Mouse (Mus musculus) midbrain, embryonic 11.5 days (tissue): ENCODE data around the gene Acad11. TPM values are rescaled to one million over a fixed set of nuclear protein-coding genes. Genes with fewer than 3 reads are reported as not detected.

ENCODE experiments used
- ATAC-seq: fragments of 200-750 bp; cut with Nextera tagmentation; 2 replicates; pipeline ENCODE4 v1.8.0; 2017; ENCODE audit warnings: moderate TSS enrichment, moderate library complexity; ENCODE audit not compliant: low FRiP score
- DNase-seq: peaks from one replicate; pipeline ENCODE4 v3.0.0; 2015; ENCODE audit warnings: low spot score; ENCODE audit errors: missing footprints
- H3K27ac ChIP-seq: fragments of 300-500 bp; sonication (generic); 2 replicates; pipeline ENCODE4 v1.5.1; 2014; ENCODE audit warnings: low read depth, low read length
- H3K27me3 ChIP-seq: fragments of 300-500 bp; sonication (generic); 2 replicates; pipeline ENCODE4 v1.6.1; 2014; ENCODE audit warnings: mild to moderate bottlenecking, low read length, moderate library complexity, mixed read lengths; ENCODE audit not compliant: control insufficient read depth, insufficient read depth
- H3K36me3 ChIP-seq: fragments of 300-500 bp; sonication (generic); 2 replicates; pipeline ENCODE4 v1.6.1; 2014; ENCODE audit warnings: mild to moderate bottlenecking, low read length, moderate library complexity, mixed read lengths; ENCODE audit not compliant: control insufficient read depth, insufficient read depth
- H3K4me1 ChIP-seq: fragments of 300-500 bp; sonication (generic); 2 replicates; pipeline ENCODE4 v1.6.1; 2014; ENCODE audit warnings: low read length; ENCODE audit not compliant: control insufficient read depth, insufficient read depth
- H3K4me2 ChIP-seq: fragments of 300-500 bp; sonication (generic); 2 replicates; pipeline ENCODE4 v1.6.1; 2014; ENCODE audit warnings: mild to moderate bottlenecking, moderate library complexity
- H3K4me3 ChIP-seq: fragments of 300-500 bp; sonication (generic); 2 replicates; pipeline ENCODE4 v1.5.1; 2014; ENCODE audit warnings: low read depth, low read length
- H3K9ac ChIP-seq: fragments of 300-500 bp; sonication (generic); 2 replicates; pipeline ENCODE4 v1.6.1; 2014; ENCODE audit warnings: low read length
- H3K9me3 ChIP-seq: fragments of 300-500 bp; sonication (generic); 2 replicates; pipeline ENCODE4 v1.6.1; 2016; ENCODE audit warnings: low read length; ENCODE audit not compliant: control insufficient read depth
- WGBS: fragments of 180-500 bp; shearing (Covaris S2); extraction: QIAGEN DNeasy Blood & Tissue Kit; methylation state at CpG from one replicate; pipeline ENCODE4 v1.1.7; 2014; 5-methylcytosine and 5-hydroxymethylcytosine counted together
- polyA plus RNA-seq: library from polyadenylated mRNA; unstranded; fragments of >200 nt; fragmentation: Nextera tagmentation; extraction: Ambion mirVana; gene quantifications from 2 replicates; pipeline ENCODE4 v1.2.1, GENCODE M21; 2014

Acad11 gene
- polyA plus RNA-seq, 1 experiment from 2014 or later = 7.8 TPM

GRCm38 (mm10) chr9:104171651-104172050 lies 108.5 kb downstream of the Acad11 start:
- DNase-seq (no peak), ATAC-seq (no peak)
- no peak overlapping the region for H3K27ac ChIP-seq
- H3K9ac ChIP-seq = no peak overlapping the region
- WGBS = 91% methylated on average over 6 of the region's 6 CpGs
- no peak overlapping the region for H3K4me2 ChIP-seq
- H3K9me3 ChIP-seq = no peaks in the 10 kb centered on the region
- no peaks in the 10 kb centered on the region for H3K27me3 ChIP-seq
- H3K36me3 ChIP-seq = peaks cover 14% of the 10 kb centered on the region
- H3K4me1 ChIP-seq = no peaks in the 10 kb centered on the region
- H3K4me3 ChIP-seq = no peak overlapping the region

- ATAC-seq (no peak), DNase-seq (no peak)
- H3K36me3 ChIP-seq = peaks cover 13% of the 10 kb centered on the region
These were observed 109.2 kb downstream of the Acad11 start for GRCm38 (mm10) chr9:104172342-104172741.

More at GRCm38 (mm10) chr9:104172342-104172741, 109.2 kb downstream of the Acad11 start:
- 96% methylated on average over 6 of the region's 6 CpGs for WGBS
- H3K4me3 ChIP-seq = no peak overlapping the region
- no peaks in the 10 kb centered on the region for H3K4me1 ChIP-seq
- no peaks in the 10 kb centered on the region for H3K27me3 ChIP-seq
- no peaks in the 10 kb centered on the region for H3K9me3 ChIP-seq
- no peak overlapping the region for H3K4me2 ChIP-seq
- no peak overlapping the region for H3K9ac ChIP-seq
- no peak overlapping the region for H3K27ac ChIP-seq

Other genes starting within 250 kb of the Acad11 start
- 3.3 and 3.5 TPM in 2 replicates for gene Nphp3, start 60.8 kb upstream of the Acad11 start, polyA plus RNA-seq
- gene Gm28305, start 22.7 kb upstream of the Acad11 start, polyA plus RNA-seq = not detected in 2 replicates
- gene Uba5, start 243 bp upstream of the Acad11 start, polyA plus RNA-seq = 62.5 and 68.1 TPM in 2 replicates
- 0.36 and 0.57 TPM in 2 replicates for gene Ackr4, start 63.6 kb downstream of the Acad11 start, polyA plus RNA-seq
- 22.9 and 25.8 TPM in 2 replicates for gene Dnajc13, start 199.6 kb downstream of the Acad11 start, polyA plus RNA-seq